Comparison of ENCODE assay signal across 25 mouse cellular contexts in genomic region chr10:58739779-58740178, GRCm38 (mm10). TPM values are rescaled to one million over a fixed set of nuclear protein-coding genes. Genes with fewer than 3 reads are reported as not detected.
DNase-seq lines count a peak whose midpoint lies in the region; ATAC-seq lines count a peak whose summit lies in the region.
"Had no signal": no experiment of that assay in that cellular context is flagged by ENCODE, and none has a peak within 500 bp of the region (broad histone marks: within the 10 kb centered on the region; RNA-seq: fewer than 3 reads in every experiment).

No protein-coding gene starts in this region.

- ATAC-seq in neural tube, embryonic 12.5 days (ENCODE audit: low FRiP score, low read depth) = peak; percentile 29; the same call in 1 of the 2 replicates
- no peak for ATAC-seq in neural tube, embryonic 15.5 days (ENCODE audit: low FRiP score)
- peak; percentile 37; the same call in 1 of the 2 replicates for ATAC-seq in hindbrain, embryonic 16.5 days
- ATAC-seq: forebrain, embryonic 16.5 days; intestine, embryonic 16.5 days had no signal

- peak; percentile 8 for DNase-seq in adrenal gland, postnatal 14 days
- no peak for DNase-seq in adrenal gland, adult 18-20 months (ENCODE audit: low spot score in 2 of 2)
- DNase-seq in c-Kit-positive CD71-positive TER-119-positive erythroid progenitor cells, embryonic 14.5 days (ENCODE audit: low spot score) = no peak
- no peak for DNase-seq in right cerebral cortex, postnatal 4 days
- DNase-seq: adrenal gland, adult 2 months; cerebellum, adult 18-20 months; cerebellum, adult 9-11 months; cerebellum, postnatal 36 days; gastrocnemius, postnatal 10 days; heart, postnatal 36 days had no signal

- no peak overlapping the region for H3K27ac ChIP-seq in neural tube, embryonic 12.5 days
- no peak overlapping the region for H3K27ac ChIP-seq in neural tube, embryonic 15.5 days (replicated peaks)
- H3K27ac ChIP-seq in hindbrain, embryonic 16.5 days (ENCODE audit: low read depth, low read length) = no peak overlapping the region
- H3K27ac ChIP-seq: embryonic facial prominence, embryonic 13.5 days; forebrain, embryonic 12.5 days; heart, embryonic 13.5 days had no signal

- no peak overlapping the region for H3K9ac ChIP-seq in neural tube, embryonic 12.5 days
- H3K9ac ChIP-seq in neural tube, embryonic 15.5 days (replicated peaks) = no peak overlapping the region
- H3K9ac ChIP-seq in hindbrain, embryonic 16.5 days (ENCODE audit: low read depth, low read length) = no peak overlapping the region
- H3K9ac ChIP-seq: embryonic facial prominence, embryonic 13.5 days; forebrain, embryonic 12.5 days; heart, embryonic 13.5 days had no signal

- H3K36me3 ChIP-seq in neural tube, embryonic 12.5 days = no peaks in the 10 kb centered on the region
- H3K36me3 ChIP-seq in neural tube, embryonic 15.5 days = no peaks in the 10 kb centered on the region
- no peaks in the 10 kb centered on the region for H3K36me3 ChIP-seq in hindbrain, embryonic 16.5 days (ENCODE audit: control insufficient read depth, insufficient read depth, low read length)
- H3K36me3 ChIP-seq: embryonic facial prominence, embryonic 13.5 days; forebrain, embryonic 12.5 days; heart, embryonic 13.5 days had no signal

- no peak overlapping the region for H3K4me2 ChIP-seq in neural tube, embryonic 12.5 days (replicated peaks)
- no peak overlapping the region for H3K4me2 ChIP-seq in neural tube, embryonic 15.5 days
- H3K4me2 ChIP-seq in hindbrain, embryonic 16.5 days (ENCODE audit: low read length) = no peak overlapping the region
- H3K4me2 ChIP-seq: embryonic facial prominence, embryonic 13.5 days; forebrain, embryonic 12.5 days; heart, embryonic 13.5 days had no signal

- no peaks in the 10 kb centered on the region for H3K27me3 ChIP-seq in neural tube, embryonic 12.5 days (replicated peaks)
- no peaks in the 10 kb centered on the region for H3K27me3 ChIP-seq in neural tube, embryonic 15.5 days (replicated peaks)
- H3K27me3 ChIP-seq in hindbrain, embryonic 16.5 days (replicated peaks; ENCODE audit: control insufficient read depth, insufficient read depth, low read length) = no peaks in the 10 kb centered on the region
- H3K27me3 ChIP-seq: embryonic facial prominence, embryonic 13.5 days; forebrain, embryonic 12.5 days; heart, embryonic 13.5 days had no signal

- no peaks in the 10 kb centered on the region for H3K9me3 ChIP-seq in neural tube, embryonic 12.5 days
- H3K9me3 ChIP-seq in neural tube, embryonic 15.5 days (replicated peaks) = no peaks in the 10 kb centered on the region
- H3K9me3 ChIP-seq in hindbrain, embryonic 16.5 days (ENCODE audit: control insufficient read depth, low read length) = no peaks in the 10 kb centered on the region
- H3K9me3 ChIP-seq: embryonic facial prominence, embryonic 13.5 days; forebrain, embryonic 12.5 days; heart, embryonic 13.5 days had no signal

- H3K4me3 ChIP-seq in neural tube, embryonic 12.5 days = no peak overlapping the region
- no peak overlapping the region for H3K4me3 ChIP-seq in neural tube, embryonic 15.5 days (replicated peaks)
- H3K4me3 ChIP-seq in hindbrain, embryonic 16.5 days (ENCODE audit: low read length) = no peak overlapping the region
- H3K4me3 ChIP-seq: embryonic facial prominence, embryonic 13.5 days; forebrain, embryonic 12.5 days; heart, embryonic 13.5 days had no signal

- H3K4me1 ChIP-seq in neural tube, embryonic 12.5 days = no peaks in the 10 kb centered on the region
- no peaks in the 10 kb centered on the region for H3K4me1 ChIP-seq in neural tube, embryonic 15.5 days
- H3K4me1 ChIP-seq in hindbrain, embryonic 16.5 days (ENCODE audit: control insufficient read depth, insufficient read depth, low read depth, low read length) = no peaks in the 10 kb centered on the region
- H3K4me1 ChIP-seq: embryonic facial prominence, embryonic 13.5 days; forebrain, embryonic 12.5 days; heart, embryonic 13.5 days had no signal

RNA-seq across cellular contexts. Expression of gene Gm17542, which starts 21.8 kb away (rescaled TPM):
- total RNA-seq in adrenal gland, postnatal 14 days (2021) = not detected in 2 replicates
- total RNA-seq in adrenal gland, adult 18-20 months (2021) = not detected
- polyA plus RNA-seq in neural tube, embryonic 12.5 days (2016; fragmentation: Nextera tagmentation; extraction: Ambion mirVana) = not detected in 2 replicates
- not detected in 2 replicates for polyA plus RNA-seq in neural tube, embryonic 15.5 days (2015; fragmentation: Nextera tagmentation; extraction: Ambion mirVana)
- polyA plus RNA-seq in hindbrain, embryonic 16.5 days (2015; fragmentation: Nextera tagmentation; extraction: Ambion mirVana) = not detected in 2 replicates
- total RNA-seq: adrenal gland, adult 2 months; adrenal gland, postnatal 36 days; gastrocnemius, postnatal 10 days; heart, adult 8-10 months; heart, postnatal 36 days; MEL had no signal
- polyA plus RNA-seq: adrenal gland, adult 2 months; C2C12; embryonic facial prominence, embryonic 13.5 days; forebrain, embryonic 12.5 days; forebrain, embryonic 16.5 days; frontal cortex, adult 2 months; gonadal fat pad, adult 2 months; heart, embryonic 13.5 days; heart, postnatal 0 days; intestine, embryonic 16.5 days had no signal
